In genomic region chr13:113321972-113322371, GRCm38 (mm10) we compare ENCODE assay signal across 9 mouse cellular contexts. TPM values are rescaled to one million over a fixed set of nuclear protein-coding genes. Genes with fewer than 3 reads are reported as not detected.
A peak's percentile ranks its signal among the peaks of the same experiment; 100 is the strongest.
DNase-seq lines count a peak whose midpoint lies in the region; ATAC-seq and TF ChIP-seq lines count a peak whose summit lies in the region.
"Had no signal": no experiment of that assay in that cellular context is flagged by ENCODE, and none has a peak within 500 bp of the region (broad histone marks: within the 10 kb centered on the region; RNA-seq: fewer than 3 reads in every experiment).

No protein-coding gene starts in this region.

- H3K9ac ChIP-seq in liver, adult 2 months (ENCODE audit: low read depth, low read length), result no peak overlapping the region
- no peak overlapping the region for H3K9ac ChIP-seq in liver, embryonic 12.5 days
- H3K9ac ChIP-seq: embryonic facial prominence, embryonic 13.5 days had no signal

- no peak for TF ChIP-seq POLR2A in liver, adult 2 months (IDR thresholded peaks at IDR 0.05; ENCODE audit: extremely low read depth, insufficient read depth, low read length)

- no peak overlapping the region for H3K27ac ChIP-seq in liver, adult 2 months (replicated peaks; ENCODE audit: insufficient read depth, low read depth, low read length)
- no peak overlapping the region for H3K27ac ChIP-seq in liver, embryonic 12.5 days
- H3K27ac ChIP-seq: embryonic facial prominence, embryonic 13.5 days had no signal

- no peaks in the 10 kb centered on the region for H3K36me3 ChIP-seq in liver, adult 2 months (ENCODE audit: control insufficient read depth, insufficient read depth, low read length)
- no peaks in the 10 kb centered on the region for H3K36me3 ChIP-seq in liver, embryonic 12.5 days

- H3K9me3 ChIP-seq in liver, embryonic 12.5 days (replicated peaks), result no peaks in the 10 kb centered on the region
- H3K9me3 ChIP-seq: embryonic facial prominence, embryonic 13.5 days had no signal

- TF ChIP-seq CTCF in liver, adult 2 months (IDR thresholded peaks at IDR 0.05; ENCODE audit: low read depth, low read length), result no peak

- intact Hi-C loops in left cerebral cortex, postnatal 4 days (cut with DNase I), result loop anchor here (5.0 kb wide), 1 partner anchor 545 kb away; no protein-coding TSS in a partner anchor

- H3K27me3 ChIP-seq in liver, adult 2 months (ENCODE audit: control insufficient read depth, insufficient read depth, low read length), result no peaks in the 10 kb centered on the region
- no peaks in the 10 kb centered on the region for H3K27me3 ChIP-seq in liver, embryonic 12.5 days (replicated peaks)
- H3K27me3 ChIP-seq: embryonic facial prominence, embryonic 13.5 days had no signal

- H3K4me1 ChIP-seq in liver, adult 2 months (ENCODE audit: control insufficient read depth, insufficient read depth, low read length), result no peaks in the 10 kb centered on the region
- H3K4me1 ChIP-seq in liver, embryonic 12.5 days, result no peaks in the 10 kb centered on the region

- H3K4me3 ChIP-seq in liver, adult 2 months (ENCODE audit: insufficient read depth, low read depth, low read length), result no peak overlapping the region
- H3K4me3 ChIP-seq in liver, embryonic 12.5 days, result no peak overlapping the region
- H3K4me3 ChIP-seq: embryonic facial prominence, embryonic 13.5 days had no signal

- ATAC-seq in liver, embryonic 12.5 days, result no peak

- no peaks in the 10 kb centered on the region for H3K79me2 ChIP-seq in liver, adult 2 months (ENCODE audit: control insufficient read depth, insufficient read depth, low read length)

- H3K4me2 ChIP-seq in liver, embryonic 12.5 days, result no peak overlapping the region
- H3K4me2 ChIP-seq: embryonic facial prominence, embryonic 13.5 days had no signal

- 17% methylated on average over 6 of the region's 6 CpGs for WGBS in liver, adult 2 months
- WGBS in liver, embryonic 12.5 days (ENCODE audit: insufficient replicate concordance), result 17% methylated on average over 6 of the region's 6 CpGs

- peak; percentile 39 for DNase-seq in liver, adult 2 months (ENCODE audit: extremely low read depth, low read depth, low spot score)
- peak; percentile 43 for DNase-seq in WW6 (ENCODE audit: low read depth, low spot score)
- peak; percentile 70 for DNase-seq in embryo, embryonic 9.5 days (ENCODE audit: extremely low spot score)
- peak; percentile 64 for DNase-seq in hindlimb bud, embryonic 11.5 days (ENCODE audit: extremely low spot score, low read depth, low spot score)
- DNase-seq in left cerebral cortex, postnatal 4 days, result peak; percentile 29
- DNase-seq in retina, embryonic 14.5 days (ENCODE audit: low spot score), result peak; percentile 91
- DNase-seq in gastrocnemius, postnatal 25 days, result no peak

RNA-seq across cellular contexts. Expression of gene BC067074, which starts 29.0 kb away (rescaled TPM):
- total RNA-seq in liver, adult 2 months (2014; rRNA removed), result 0.07 and 0.09 TPM in 2 replicates
- not detected in 2 replicates for polyA plus RNA-seq in liver, adult 2 months (2012; rRNA removed)
- polyA plus RNA-seq in liver, embryonic 12.5 days (2016; fragmentation: Nextera tagmentation; extraction: Ambion mirVana), result 0.49 and 0.75 TPM in 2 replicates
- total RNA-seq in left cerebral cortex, postnatal 4 days (2021), result 1 to 10 TPM; 1.5 to 1.7 TPM
- 1 to 10 TPM; 1.2 to 1.4 TPM for total RNA-seq in gastrocnemius, postnatal 25 days (2021)
